Mouse (Mus musculus): Measurements from ENCODE around the gene Sertad3.
A peak's percentile ranks its signal among the peaks of the same experiment; 100 is the strongest.

The Sertad3 gene

DNA sequence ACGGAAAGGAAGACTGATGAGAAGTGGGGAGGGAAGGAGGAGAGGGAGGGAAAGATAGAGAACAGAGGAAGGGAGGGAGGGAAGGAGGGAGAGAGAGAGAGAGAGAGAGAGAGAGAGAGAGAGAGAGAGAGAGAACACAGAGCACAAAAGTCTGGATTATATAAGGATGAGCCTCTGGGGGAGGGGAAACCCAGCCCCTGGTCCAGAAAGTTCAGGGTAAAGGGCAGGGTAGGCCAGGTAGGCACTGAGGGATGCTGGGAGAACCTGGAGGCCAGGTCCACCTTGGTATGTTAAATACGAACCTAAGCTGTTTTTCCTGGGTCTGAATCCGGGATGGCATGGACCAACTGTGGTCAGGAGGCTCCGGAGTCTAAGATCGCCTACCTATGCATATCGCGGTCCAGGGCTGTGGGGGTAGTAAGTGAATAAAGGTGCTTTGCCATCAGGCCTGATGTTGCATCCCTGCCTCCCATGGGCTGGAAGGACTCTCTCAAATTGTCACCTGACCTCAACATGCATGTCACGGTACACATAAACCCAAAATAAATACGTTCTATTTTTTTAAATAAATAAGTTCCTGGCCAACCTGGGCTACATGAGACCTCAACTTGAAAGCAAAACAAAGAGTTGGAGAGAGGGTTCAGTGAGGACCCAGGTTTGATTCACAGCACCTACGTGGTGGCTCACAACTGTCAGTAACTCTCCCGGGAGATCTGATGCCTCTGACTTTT, 2.0 kb upstream of the Sertad3 start:
- DNase-seq = no peak

- no peak for DNase-seq
These were observed 972 bp upstream of the Sertad3 start for GRCm38 (mm10) chr7:27472596-27472995.

DNA sequence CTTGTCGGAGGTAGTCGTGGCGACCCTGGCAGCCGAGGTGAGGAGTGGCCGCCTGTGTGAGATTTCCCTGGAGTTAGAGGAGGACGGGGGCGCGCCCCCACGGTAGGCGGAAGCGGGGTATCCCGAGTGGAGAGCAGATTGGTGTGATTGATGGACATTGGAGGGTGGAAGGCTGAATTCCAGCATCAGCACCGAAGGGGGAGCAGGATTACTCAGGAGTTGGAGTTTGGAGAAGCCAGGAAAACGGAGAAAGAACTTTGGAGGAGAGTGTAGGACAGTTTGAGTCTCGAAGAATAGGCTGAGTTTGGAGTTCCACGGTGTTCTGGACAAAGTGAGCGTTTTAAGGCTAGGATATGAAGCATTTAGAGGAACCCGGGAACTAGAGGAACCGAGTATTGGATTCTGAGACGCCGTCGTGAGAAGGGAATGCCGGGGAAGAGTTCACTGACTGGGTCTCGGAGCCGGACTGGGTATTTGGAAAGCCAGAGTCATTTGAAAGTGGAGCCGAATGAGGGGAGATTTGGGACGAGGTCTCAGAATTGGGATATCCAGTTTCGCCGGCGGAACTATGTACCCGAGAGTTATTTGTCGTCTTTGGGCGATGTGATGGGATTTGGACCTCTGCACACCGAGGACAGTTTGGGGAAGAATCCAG, 394 bp downstream of the Sertad3 start:
- no peak for DNase-seq

- peak; percentile 100 for DNase-seq
These were observed 954 bp downstream of the Sertad3 start for GRCm38 (mm10) chr7:27474490-27474954.

DNA sequence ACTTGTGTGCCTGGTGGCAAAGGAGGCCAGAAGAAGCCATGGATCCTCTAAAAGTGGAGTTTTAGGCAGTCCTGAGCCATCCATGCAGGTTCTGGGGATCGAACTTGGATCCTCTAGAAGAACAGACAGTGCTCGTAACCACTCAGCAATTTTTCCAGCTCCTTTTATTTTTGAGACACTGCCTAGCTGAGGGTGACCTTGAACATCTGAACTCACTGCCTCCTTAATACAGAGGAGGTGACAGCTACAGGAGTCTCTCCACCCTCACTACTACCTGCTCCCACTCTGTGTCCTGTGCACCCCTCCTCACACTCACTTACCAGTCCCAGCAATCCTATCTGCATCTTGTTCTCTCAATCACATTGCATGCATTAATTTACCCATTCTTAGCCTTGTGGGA, 2.0 kb downstream of the Sertad3 start:
- no peak for DNase-seq

GRCm38 (mm10) chr7:27476098-27476635, 2.6 kb downstream of the Sertad3 start:
- DNase-seq = peak; percentile 60

- no peak for DNase-seq
These were observed 5.0 kb downstream of the Sertad3 start for GRCm38 (mm10) chr7:27478561-27478960.

- DNase-seq = peak; percentile 64
These were observed 6.2 kb downstream of the Sertad3 start for GRCm38 (mm10) chr7:27479750-27480149.

- no peak for DNase-seq
These were observed 6.9 kb downstream of the Sertad3 start for GRCm38 (mm10) chr7:27480506-27480905.

DNA sequence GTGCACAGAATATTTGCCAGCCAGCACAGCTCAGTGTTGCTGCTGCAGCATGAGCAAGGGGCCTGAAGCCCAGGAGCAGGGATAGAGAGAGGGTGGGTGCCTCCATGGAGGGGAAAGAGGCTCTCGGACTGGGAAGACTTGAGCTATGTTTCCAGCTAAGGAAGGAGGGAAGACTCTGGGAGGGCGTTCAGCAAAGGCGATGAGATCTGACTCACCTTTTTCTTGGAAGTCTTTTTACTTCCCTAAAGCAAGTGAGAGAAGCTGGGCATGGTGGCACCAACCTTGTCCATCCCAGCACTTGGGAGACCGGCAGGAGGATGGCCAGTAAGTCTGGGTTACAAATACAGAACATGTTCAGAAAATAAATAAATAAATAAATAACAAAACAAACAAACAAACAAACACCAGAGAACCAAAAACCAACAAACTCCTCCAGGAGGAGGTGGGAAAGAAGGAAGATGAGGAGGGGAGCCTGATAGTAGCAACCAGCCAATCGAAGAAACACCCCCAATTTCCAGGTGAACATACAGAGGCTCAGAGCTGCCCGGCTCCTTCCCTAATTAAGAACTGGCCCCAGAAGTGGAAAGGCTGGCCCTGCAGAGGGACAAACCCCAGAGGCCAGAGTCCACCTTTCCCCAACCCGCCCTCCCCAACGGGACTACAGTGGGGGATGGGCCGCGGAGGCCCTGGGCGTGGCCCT, 7.5 kb downstream of the Sertad3 start:
- DNase-seq = no peak

- DNase-seq = peak; percentile 95
These were observed 8.0 kb downstream of the Sertad3 start for GRCm38 (mm10) chr7:27481627-27481969.

DNA sequence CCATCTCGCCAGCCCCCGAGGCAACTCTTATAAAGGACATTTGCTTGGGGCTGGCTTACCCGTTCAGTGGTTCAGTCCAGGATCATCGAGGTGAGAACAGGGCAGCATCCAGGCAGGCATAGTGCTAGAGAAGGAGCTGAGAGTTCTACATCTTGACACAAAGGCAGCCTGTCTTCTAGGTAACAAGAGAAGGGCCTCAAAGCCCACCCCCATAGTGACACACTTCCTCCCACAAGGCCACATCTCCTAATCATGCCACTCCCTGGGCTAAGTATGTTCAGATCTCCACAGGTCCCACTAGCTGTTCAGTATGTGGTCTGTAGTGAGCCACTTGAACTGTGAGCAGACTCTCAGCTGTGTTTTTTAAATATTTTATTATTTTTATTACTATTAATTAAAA, 10.3 kb downstream of the Sertad3 start:
- DNase-seq = no peak

DNA sequence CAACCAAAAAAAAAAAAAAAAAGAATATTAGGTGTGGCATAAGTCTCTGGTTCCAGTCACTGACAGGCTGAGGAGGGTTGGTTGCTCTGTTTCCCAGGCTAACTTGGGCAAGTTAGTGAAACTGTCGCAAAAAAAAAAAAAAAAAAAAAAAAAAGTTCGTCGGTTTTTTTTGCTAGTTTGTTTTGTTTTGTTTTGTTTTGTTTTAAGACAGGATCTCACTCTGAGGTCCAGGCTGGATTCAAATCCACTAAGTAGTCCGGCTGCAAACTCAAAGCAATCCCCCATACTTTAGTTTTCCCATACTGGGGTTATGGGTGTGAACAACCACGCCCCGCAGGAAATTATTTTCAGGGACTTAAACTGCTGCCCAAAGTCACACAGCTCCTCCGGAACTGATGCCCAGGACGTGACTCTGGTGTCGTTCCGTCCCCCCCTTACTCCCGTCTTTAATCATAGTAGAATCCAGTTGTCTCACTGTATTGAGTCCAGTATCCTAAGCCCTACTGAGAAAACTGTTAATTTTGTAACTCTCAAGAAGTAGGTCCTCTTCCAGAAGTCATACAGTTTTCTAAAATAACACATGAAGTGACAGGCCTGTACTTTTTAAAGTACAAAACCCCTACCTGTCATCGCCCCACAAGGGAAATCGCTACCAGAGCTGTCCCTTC, 12.7 kb downstream of the Sertad3 start:
- peak; percentile 58 for DNase-seq

GRCm38 (mm10) chr7:27486770-27487697, 13.5 kb downstream of the Sertad3 start, which contains the start of gene Sertad1:
Gene Sertad1, plus strand, starts transcription at chr7:27486910.
- peak; percentile 100 for DNase-seq

DNA sequence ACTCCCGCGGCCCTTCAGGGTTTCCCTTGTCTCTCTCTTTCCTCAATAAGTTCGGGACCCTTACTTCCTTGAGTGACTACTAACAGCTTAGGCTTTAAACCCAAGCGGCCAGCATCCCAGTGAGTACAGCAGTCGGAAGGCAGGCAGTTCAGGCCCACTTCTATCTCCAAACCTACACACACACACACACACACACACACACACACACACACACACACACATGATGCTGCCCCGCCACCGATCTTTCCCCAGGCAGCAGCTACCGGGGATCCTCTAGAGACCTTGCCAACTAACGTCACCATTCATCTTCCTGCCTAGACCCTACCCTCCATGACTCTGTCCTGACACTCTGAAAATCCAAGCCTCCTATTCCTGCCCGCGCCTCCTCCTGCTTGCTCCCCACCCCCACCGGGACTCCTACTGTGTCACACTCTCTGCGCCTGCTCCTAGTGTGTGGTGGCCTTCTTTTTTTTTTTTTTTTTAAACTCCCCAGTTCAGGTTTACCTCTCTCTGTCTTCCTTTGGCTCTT, 14.2 kb downstream of the Sertad3 start:
- DNase-seq = peak; percentile 85

- DNase-seq = no peak
These were observed 15.8 kb downstream of the Sertad3 start for GRCm38 (mm10) chr7:27489270-27489869.

DNA sequence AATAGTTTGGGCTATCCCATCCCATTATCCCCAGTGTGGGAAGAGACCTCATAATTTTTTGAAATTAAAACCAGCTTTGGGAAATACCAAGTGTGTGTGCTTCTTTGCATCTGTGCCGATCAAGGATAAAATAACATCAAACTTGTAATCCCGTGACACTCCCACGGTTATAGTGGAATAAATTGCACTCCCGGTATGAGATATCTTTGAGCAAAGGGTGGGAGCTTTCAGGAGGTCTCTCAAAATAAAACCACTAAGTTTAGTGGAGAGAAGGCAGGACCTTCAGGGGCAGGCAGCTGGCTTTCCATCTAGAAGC, 16.6 kb downstream of the Sertad3 start:
- no peak for DNase-seq

DNA sequence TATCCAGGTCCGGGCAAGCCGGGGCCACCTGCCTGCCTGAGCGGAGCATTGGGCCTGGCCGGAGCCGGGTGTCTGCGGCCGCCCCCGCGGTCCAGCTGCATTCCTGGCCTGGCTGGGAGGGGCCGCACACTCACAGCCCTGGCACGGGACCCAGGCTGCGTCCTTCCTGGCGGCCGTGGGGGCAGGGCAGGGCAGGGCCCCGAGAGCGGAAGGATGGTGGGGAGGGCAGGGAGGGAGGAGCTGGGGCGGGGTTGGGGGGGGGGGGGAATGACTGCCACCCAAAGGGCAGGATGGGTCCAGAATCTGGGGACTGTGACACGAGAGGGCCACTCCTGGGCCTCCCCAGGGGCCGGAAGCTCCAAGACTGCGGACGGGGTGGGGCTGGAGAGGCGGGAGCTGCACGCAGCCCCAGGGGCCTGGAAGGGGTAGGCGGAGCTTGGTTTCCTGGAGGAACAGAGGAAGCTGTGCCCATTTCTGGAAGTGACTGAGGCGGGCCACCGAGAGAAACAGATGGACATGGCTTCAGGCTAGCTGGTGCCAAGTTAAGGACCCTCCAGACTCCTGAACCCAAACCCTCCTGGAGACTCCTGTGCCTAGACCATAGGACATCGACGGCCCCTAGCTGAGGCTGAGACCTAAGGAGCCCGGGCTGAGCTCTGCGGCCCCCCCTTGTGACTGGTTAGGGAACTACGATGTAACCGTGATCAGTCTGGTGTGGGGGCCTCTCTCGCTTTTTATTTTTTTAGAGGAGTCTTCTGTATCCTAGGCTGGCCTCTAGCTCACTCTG, 17.2 kb downstream of the Sertad3 start:
- DNase-seq = peak; percentile 97

DNA sequence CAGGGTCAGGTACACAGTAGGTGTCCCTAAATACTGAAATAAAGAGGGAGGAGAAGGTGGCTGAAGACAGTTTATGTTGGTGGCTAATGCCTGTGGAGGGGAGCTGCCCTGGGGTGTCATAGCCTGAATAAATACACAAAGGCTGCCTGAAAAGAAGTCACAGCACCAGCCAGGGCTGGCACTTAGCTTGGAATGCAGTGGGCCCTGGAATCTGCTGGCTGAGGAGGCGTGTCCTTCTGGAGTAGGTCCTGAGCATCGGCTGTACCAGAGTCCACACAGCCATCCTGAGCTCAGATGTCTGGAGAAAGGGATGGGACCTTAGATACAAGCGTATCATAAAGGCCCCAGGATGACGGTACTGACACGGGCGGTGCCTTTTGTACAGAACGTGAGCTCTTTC, 18.3 kb downstream of the Sertad3 start:
- DNase-seq = peak; percentile 69

DNA sequence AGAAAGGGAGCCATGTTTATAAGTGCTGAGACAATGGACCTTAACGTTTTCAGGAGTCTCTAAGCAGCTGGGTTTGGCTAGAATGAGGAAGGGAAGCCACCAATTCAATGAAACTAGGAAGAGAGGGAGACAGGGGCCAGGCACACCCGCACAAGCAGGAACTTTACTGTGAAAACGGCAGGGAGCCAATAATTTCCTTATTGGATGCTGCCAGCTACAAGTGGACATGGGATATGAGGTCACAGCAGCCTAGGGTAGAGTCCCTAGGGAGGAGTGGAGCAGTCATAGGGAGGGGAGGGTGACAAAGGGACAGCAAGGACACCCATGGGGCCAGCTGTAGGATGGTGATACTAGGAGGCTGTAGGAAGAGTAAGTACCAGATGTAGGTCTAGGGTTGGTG, 19.5 kb downstream of the Sertad3 start:
- DNase-seq = no peak
